21 mouse cellular contexts compared by ENCODE assay signal in genomic region chr7:124557213-124557612, GRCm38 (mm10).
A peak's percentile ranks its signal among the peaks of the same experiment; 100 is the strongest.
DNase-seq lines count a peak whose midpoint lies in the region; ATAC-seq and TF ChIP-seq lines count a peak whose summit lies in the region.
"Had no signal": no experiment of that assay in that cellular context is flagged by ENCODE, and none has a peak within 500 bp of the region (broad histone marks: within the 10 kb centered on the region; RNA-seq: fewer than 3 reads in every experiment).

No protein-coding gene starts in this region.

- H3K36me3 ChIP-seq in liver, adult 2 months (ENCODE audit: control insufficient read depth, insufficient read depth, low read length): no peaks in the 10 kb centered on the region
- H3K36me3 ChIP-seq in liver, postnatal 0 days (replicated peaks; ENCODE audit: insufficient read depth, low read length): no peaks in the 10 kb centered on the region
- H3K36me3 ChIP-seq in intestine, embryonic 16.5 days (ENCODE audit: control insufficient read depth, insufficient read depth, low read length): no peaks in the 10 kb centered on the region
- H3K36me3 ChIP-seq: forebrain, embryonic 10.5 days; hindbrain, embryonic 10.5 days; hindbrain, embryonic 13.5 days had no signal

- H3K4me2 ChIP-seq in liver, postnatal 0 days (ENCODE audit: low read depth, low read length): no peak overlapping the region
- no peak overlapping the region for H3K4me2 ChIP-seq in intestine, embryonic 16.5 days (ENCODE audit: low read depth, low read length)
- H3K4me2 ChIP-seq: forebrain, embryonic 13.5 days; heart, embryonic 11.5 days; hindbrain, embryonic 13.5 days had no signal

- no peaks in the 10 kb centered on the region for H3K27me3 ChIP-seq in liver, adult 2 months (ENCODE audit: control insufficient read depth, insufficient read depth, low read length)
- no peaks in the 10 kb centered on the region for H3K27me3 ChIP-seq in liver, postnatal 0 days (ENCODE audit: insufficient read depth, low read length)
- H3K27me3 ChIP-seq in intestine, embryonic 16.5 days (replicated peaks; ENCODE audit: control insufficient read depth, insufficient read depth, low read length): no peaks in the 10 kb centered on the region
- H3K27me3 ChIP-seq: forebrain, embryonic 13.5 days; hindbrain, embryonic 13.5 days had no signal

- ATAC-seq in liver, postnatal 0 days: no peak
- ATAC-seq in intestine, embryonic 16.5 days: peak; percentile 84
- ATAC-seq: CD4-positive, CD25-positive, alpha-beta regulatory T cell, adult 4 months; forebrain, embryonic 13.5 days; forebrain, embryonic 16.5 days; hindbrain, embryonic 16.5 days had no signal

- H3K9ac ChIP-seq in liver, adult 2 months (ENCODE audit: low read depth, low read length): no peak overlapping the region
- no peak overlapping the region for H3K9ac ChIP-seq in liver, postnatal 0 days (replicated peaks)
- no peak overlapping the region for H3K9ac ChIP-seq in intestine, embryonic 16.5 days (ENCODE audit: low read depth, low read length)
- H3K9ac ChIP-seq: forebrain, embryonic 13.5 days; hindbrain, embryonic 13.5 days had no signal

- H3K79me2 ChIP-seq in liver, adult 2 months (ENCODE audit: control insufficient read depth, insufficient read depth, low read length): no peaks in the 10 kb centered on the region

- no peak overlapping the region for H3K4me3 ChIP-seq in liver, adult 2 months (ENCODE audit: insufficient read depth, low read depth, low read length)
- no peak overlapping the region for H3K4me3 ChIP-seq in liver, postnatal 0 days (ENCODE audit: low read depth, low read length)
- H3K4me3 ChIP-seq in intestine, embryonic 16.5 days (ENCODE audit: low read length): no peak overlapping the region
- H3K4me3 ChIP-seq: forebrain, embryonic 10.5 days; forebrain, embryonic 13.5 days; hindbrain, embryonic 10.5 days; hindbrain, embryonic 13.5 days had no signal

- TF ChIP-seq CTCF in liver, adult 2 months (IDR thresholded peaks at IDR 0.05; ENCODE audit: low read depth, low read length): no peak
- no peak for TF ChIP-seq CTCF in liver, postnatal 0 days (IDR thresholded peaks at IDR 0.05; ENCODE audit: low read depth)

- H3K27ac ChIP-seq in liver, adult 2 months (replicated peaks; ENCODE audit: insufficient read depth, low read depth, low read length): no peak overlapping the region
- H3K27ac ChIP-seq in liver, postnatal 0 days (ENCODE audit: low read depth): no peak overlapping the region
- no peak overlapping the region for H3K27ac ChIP-seq in intestine, embryonic 16.5 days (ENCODE audit: low read length)
- H3K27ac ChIP-seq: forebrain, embryonic 10.5 days; forebrain, embryonic 13.5 days; hindbrain, embryonic 10.5 days; hindbrain, embryonic 13.5 days had no signal

- peak; percentile 49 for DNase-seq in liver, adult 2 months (ENCODE audit: extremely low read depth, low read depth, low spot score)
- DNase-seq in liver, postnatal 0 days: no peak
- peak; percentile 60 for DNase-seq in large intestine, adult 2 months (ENCODE audit: low read depth, low spot score)
- DNase-seq in gastrocnemius, postnatal 10 days: no peak
- no peak for DNase-seq in embryo, embryonic 11 days
- DNase-seq: adrenal gland, adult 2 months; adrenal gland, postnatal 14 days; cerebellum, adult 11-12 months; cerebellum, adult 8-10 months; cerebellum, postnatal 10 days; cerebellum, postnatal 36 days; gastrocnemius, postnatal 14 days had no signal

- TF ChIP-seq EP300 in liver, postnatal 0 days (IDR thresholded peaks at IDR 0.05; ENCODE audit: low read depth): no peak

- TF ChIP-seq POLR2A in liver, adult 2 months (IDR thresholded peaks at IDR 0.05; ENCODE audit: extremely low read depth, insufficient read depth, low read length): no peak

- no peaks in the 10 kb centered on the region for H3K9me3 ChIP-seq in liver, postnatal 0 days (ENCODE audit: low read length)
- H3K9me3 ChIP-seq in intestine, embryonic 16.5 days (ENCODE audit: control insufficient read depth, low read length): no peaks in the 10 kb centered on the region
- H3K9me3 ChIP-seq: forebrain, embryonic 10.5 days; forebrain, embryonic 13.5 days; hindbrain, embryonic 10.5 days; hindbrain, embryonic 13.5 days had no signal

- H3K4me1 ChIP-seq in liver, adult 2 months (ENCODE audit: control insufficient read depth, insufficient read depth, low read length): peaks cover 6% of the 10 kb centered on the region
- H3K4me1 ChIP-seq in liver, postnatal 0 days (ENCODE audit: insufficient read depth): no peaks in the 10 kb centered on the region
- H3K4me1 ChIP-seq in intestine, embryonic 16.5 days (ENCODE audit: control insufficient read depth, insufficient read depth, low read length): no peaks in the 10 kb centered on the region
- H3K4me1 ChIP-seq: forebrain, embryonic 10.5 days; forebrain, embryonic 13.5 days; hindbrain, embryonic 10.5 days; hindbrain, embryonic 13.5 days had no signal

Comparison
In these comparisons a context has a peak if more than half of its experiments do, and no peak if none do; other contexts are left out.
1. DNase-seq: peak in liver, adult 2 months (single experiment) and large intestine, adult 2 months (single experiment); none in liver, postnatal 0 days (single experiment), gastrocnemius, postnatal 10 days (single experiment) and embryo, embryonic 11 days (single experiment).